Mouse (Mus musculus) ovary, postnatal 14 days (tissue): ENCODE data around the gene Gm45062.

ENCODE experiments used
- DNase-seq: peaks from one replicate; pipeline ENCODE4 v3.0.0; 2022; ENCODE audit warnings: low spot score

The Gm45062 gene

GRCm38 (mm10) chr6:8370624-8371023, 111.4 kb downstream of the Gm45062 start:
- no peak for DNase-seq

GRCm38 (mm10) chr6:8373051-8373450, 113.8 kb downstream of the Gm45062 start:
- no peak for DNase-seq

GRCm38 (mm10) chr6:8373851-8374250, 114.6 kb downstream of the Gm45062 start:
- DNase-seq, result no peak

GRCm38 (mm10) chr6:8374290-8374689, 115.0 kb downstream of the Gm45062 start:
- no peak for DNase-seq

GRCm38 (mm10) chr6:8374712-8375111, 115.5 kb downstream of the Gm45062 start:
- no peak for DNase-seq

GRCm38 (mm10) chr6:8376351-8376750, 117.1 kb downstream of the Gm45062 start:
- DNase-seq, result no peak

- no peak for DNase-seq
Observed at GRCm38 (mm10) chr6:8377667-8378066, 118.4 kb downstream of the Gm45062 start.

GRCm38 (mm10) chr6:8389307-8389706, 130.1 kb downstream of the Gm45062 start:
- no peak for DNase-seq

- no peak for DNase-seq
Observed at GRCm38 (mm10) chr6:8390296-8390695, 131.0 kb downstream of the Gm45062 start.

GRCm38 (mm10) chr6:8390935-8391334, 131.7 kb downstream of the Gm45062 start:
- no peak for DNase-seq

- no peak for DNase-seq
Observed at GRCm38 (mm10) chr6:8393029-8393428, 133.8 kb downstream of the Gm45062 start.

- no peak for DNase-seq
Observed at GRCm38 (mm10) chr6:8394044-8394443, 134.8 kb downstream of the Gm45062 start.

GRCm38 (mm10) chr6:8395061-8395460, 135.8 kb downstream of the Gm45062 start:
- DNase-seq, result no peak

- DNase-seq, result no peak
Observed at GRCm38 (mm10) chr6:8397252-8397651, 138.0 kb downstream of the Gm45062 start.

- no peak for DNase-seq
Observed at GRCm38 (mm10) chr6:8399710-8400109, 140.5 kb downstream of the Gm45062 start.

GRCm38 (mm10) chr6:8403127-8403526, 143.9 kb downstream of the Gm45062 start:
- DNase-seq, result no peak

- no peak for DNase-seq
Observed at GRCm38 (mm10) chr6:8405844-8406243, 146.6 kb downstream of the Gm45062 start.

GRCm38 (mm10) chr6:8408332-8408731, 149.1 kb downstream of the Gm45062 start:
- DNase-seq, result no peak

- DNase-seq, result no peak
Observed at GRCm38 (mm10) chr6:8409865-8410264, 150.6 kb downstream of the Gm45062 start.

GRCm38 (mm10) chr6:8412845-8413598, 153.8 kb downstream of the Gm45062 start:
- no peak for DNase-seq

- no peak for DNase-seq
Observed at GRCm38 (mm10) chr6:8414020-8414419, 154.8 kb downstream of the Gm45062 start.

- DNase-seq, result no peak
Observed at GRCm38 (mm10) chr6:8415823-8416222, 156.6 kb downstream of the Gm45062 start.

GRCm38 (mm10) chr6:8416802-8417569, 157.7 kb downstream of the Gm45062 start:
- DNase-seq, result no peak
